Mouse (Mus musculus): Measurements from ENCODE around the gene Otoa.

The Otoa gene

GRCm38 (mm10) chr7:121081816-121082215 lies 366 bp downstream of the Otoa start:
- no peak for DNase-seq (ENCODE audit: low spot score in 2 of 2)

- DNase-seq (ENCODE audit: low spot score in 2 of 2): no peak
These were observed 1.6 kb downstream of the Otoa start for GRCm38 (mm10) chr7:121082949-121083513.

GRCm38 (mm10) chr7:121084840-121085453 lies 3.5 kb downstream of the Otoa start:
- DNase-seq (ENCODE audit: low spot score in 2 of 2): no peak

- no peak for DNase-seq (ENCODE audit: low spot score in 2 of 2)
These were observed 4.0 kb downstream of the Otoa start for GRCm38 (mm10) chr7:121085500-121085899.

- DNase-seq (ENCODE audit: low spot score in 2 of 2): no peak
These were observed 7.3 kb downstream of the Otoa start for GRCm38 (mm10) chr7:121088745-121089144.

- no peak for DNase-seq (ENCODE audit: low spot score in 2 of 2)
These were observed 9.3 kb downstream of the Otoa start for GRCm38 (mm10) chr7:121090748-121091147.

GRCm38 (mm10) chr7:121093026-121093425 lies 11.6 kb downstream of the Otoa start:
- DNase-seq (ENCODE audit: low spot score in 2 of 2): no peak

- DNase-seq (ENCODE audit: low spot score in 2 of 2): no peak
These were observed 17.4 kb downstream of the Otoa start for GRCm38 (mm10) chr7:121098614-121099389.

GRCm38 (mm10) chr7:121107851-121108250 lies 26.4 kb downstream of the Otoa start:
- DNase-seq (ENCODE audit: low spot score in 2 of 2): no peak

GRCm38 (mm10) chr7:121111321-121111720 lies 29.9 kb downstream of the Otoa start:
- DNase-seq (ENCODE audit: low spot score in 2 of 2): no peak

- no peak for DNase-seq (ENCODE audit: low spot score in 2 of 2)
These were observed 30.3 kb downstream of the Otoa start for GRCm38 (mm10) chr7:121111762-121112161.

GRCm38 (mm10) chr7:121120143-121120818 lies 38.8 kb downstream of the Otoa start:
- DNase-seq (ENCODE audit: low spot score in 2 of 2): peak; percentile 58 to 81

- DNase-seq (ENCODE audit: low spot score in 2 of 2): no peak
These were observed 49.4 kb downstream of the Otoa start for GRCm38 (mm10) chr7:121130837-121131236.

- no peak for DNase-seq (ENCODE audit: low spot score in 2 of 2)
These were observed 59.8 kb downstream of the Otoa start for GRCm38 (mm10) chr7:121141274-121141673.

- DNase-seq (ENCODE audit: low spot score in 2 of 2): no peak
These were observed 69.2 kb downstream of the Otoa start for GRCm38 (mm10) chr7:121150662-121151061.

GRCm38 (mm10) chr7:121152186-121152585 lies 70.7 kb downstream of the Otoa start:
- DNase-seq (ENCODE audit: low spot score in 2 of 2): no peak

- DNase-seq (ENCODE audit: low spot score in 2 of 2): no peak
These were observed 84.2 kb downstream of the Otoa start for GRCm38 (mm10) chr7:121165616-121166015.

- no peak for DNase-seq (ENCODE audit: low spot score in 2 of 2)
These were observed 90.4 kb downstream of the Otoa start for GRCm38 (mm10) chr7:121171888-121172287.

- DNase-seq (ENCODE audit: low spot score in 2 of 2): no peak
These were observed 105.8 kb downstream of the Otoa start for GRCm38 (mm10) chr7:121187201-121187786.

- DNase-seq (ENCODE audit: low spot score in 2 of 2): no peak
These were observed 107.5 kb downstream of the Otoa start for GRCm38 (mm10) chr7:121188976-121189375.

- DNase-seq (ENCODE audit: low spot score in 2 of 2): no peak
These were observed 117.5 kb downstream of the Otoa start for GRCm38 (mm10) chr7:121198933-121199332.

GRCm38 (mm10) chr7:121211804-121212203 lies 130.4 kb downstream of the Otoa start:
- no peak for DNase-seq (ENCODE audit: low spot score in 2 of 2)

Data from urinary bladder, adult 18-20 months (tissue).